Mouse (Mus musculus) hindbrain, embryonic 15.5 days (tissue): Measurements from ENCODE around the gene Tmem52b. TPM values are rescaled to one million over a fixed set of nuclear protein-coding genes. Genes with fewer than 3 reads are reported as not detected.

ENCODE experiments used
- ATAC-seq: fragments of 200-750 bp; cut with Nextera tagmentation; 2 replicates; pipeline ENCODE4 v1.8.0; 2017; ENCODE audit warnings: low read depth, moderate number of reproducible peaks, moderate TSS enrichment; ENCODE audit not compliant: low FRiP score
- H3K27ac ChIP-seq: fragments of 300-500 bp; sonication (generic); replicated peaks from 2 replicates; pipeline ENCODE4 v1.5.1; 2015; ENCODE audit warnings: mild to moderate bottlenecking, inconsistent platforms
- H3K27me3 ChIP-seq: fragments of 300-500 bp; sonication (generic); 2 replicates; pipeline ENCODE4 v1.6.1; 2015; ENCODE audit warnings: control low read depth, inconsistent platforms
- H3K36me3 ChIP-seq: fragments of 300-500 bp; sonication (generic); 2 replicates; pipeline ENCODE4 v1.6.1; 2015; ENCODE audit warnings: control low read depth, inconsistent platforms
- H3K4me1 ChIP-seq: fragments of 300-500 bp; sonication (generic); replicated peaks from 2 replicates; pipeline ENCODE4 v1.6.1; 2015; ENCODE audit warnings: control low read depth, inconsistent platforms
- H3K4me2 ChIP-seq: fragments of 300-500 bp; sonication (generic); 2 replicates; pipeline ENCODE4 v1.6.1; 2015; ENCODE audit warnings: moderate library complexity, mild to moderate bottlenecking, inconsistent platforms
- H3K4me3 ChIP-seq: fragments of 300-500 bp; sonication (generic); 2 replicates; pipeline ENCODE4 v1.5.1; 2015; ENCODE audit warnings: mild to moderate bottlenecking, inconsistent platforms
- H3K9ac ChIP-seq: fragments of 300-500 bp; sonication (generic); 2 replicates; pipeline ENCODE4 v1.6.1; 2015; ENCODE audit warnings: inconsistent platforms
- H3K9me3 ChIP-seq: fragments of 300-500 bp; sonication (generic); 2 replicates; pipeline ENCODE4 v1.6.1; 2016; ENCODE audit warnings: control low read depth, inconsistent platforms
- WGBS: fragments of 180-500 bp; shearing (Covaris S2); methylation state at CpG from one replicate; pipeline ENCODE4 v1.1.7; 2015; 5-methylcytosine and 5-hydroxymethylcytosine counted together
- polyA plus RNA-seq: library from polyadenylated mRNA; unstranded; fragments of >200 nt; fragmentation: Nextera tagmentation; extraction: Ambion mirVana; gene quantifications from 2 replicates; pipeline ENCODE4 v1.2.1, GENCODE M21; 2015

The Tmem52b gene
- polyA plus RNA-seq, 1 experiment from 2014 or later = not detected

GRCm38 (mm10) chr6:129512868-129513267, 513 bp downstream of the Tmem52b start:
- H3K9ac ChIP-seq = no peak overlapping the region
- ATAC-seq = no peak
- H3K4me2 ChIP-seq = no peak overlapping the region
- no peak overlapping the region for H3K4me3 ChIP-seq
- H3K36me3 ChIP-seq = no peaks in the 10 kb centered on the region
- H3K27ac ChIP-seq = no peak overlapping the region
- 78% methylated on average over 8 of the region's 8 CpGs for WGBS
- H3K4me1 ChIP-seq = no peaks in the 10 kb centered on the region
- H3K9me3 ChIP-seq = no peaks in the 10 kb centered on the region
- no peaks in the 10 kb centered on the region for H3K27me3 ChIP-seq

GRCm38 (mm10) chr6:129513409-129513808, 1.1 kb downstream of the Tmem52b start:
- Histone ChIP-seq H3K36me3 (no peaks in the 10 kb centered on the region), H3K4me1 (no peaks in the 10 kb centered on the region), H3K4me2 (no peak overlapping the region), H3K27ac (no peak overlapping the region), H3K4me3 (no peak overlapping the region), H3K9me3 (no peaks in the 10 kb centered on the region), H3K27me3 (no peaks in the 10 kb centered on the region), H3K9ac (no peak overlapping the region)
- ATAC-seq = no peak
- 90% methylated on average over 1 of the region's 1 CpGs for WGBS

- 75% methylated on average over 2 of the region's 2 CpGs for WGBS
- H3K36me3 ChIP-seq = no peaks in the 10 kb centered on the region
- no peaks in the 10 kb centered on the region for H3K4me1 ChIP-seq
- no peaks in the 10 kb centered on the region for H3K9me3 ChIP-seq
- H3K9ac ChIP-seq = no peak overlapping the region
- H3K27ac ChIP-seq = no peak overlapping the region
- no peaks in the 10 kb centered on the region for H3K27me3 ChIP-seq
- H3K4me2 ChIP-seq = no peak overlapping the region
- no peak for ATAC-seq
- H3K4me3 ChIP-seq = no peak overlapping the region
These were observed 2.0 kb downstream of the Tmem52b start for GRCm38 (mm10) chr6:129514376-129514775.

GRCm38 (mm10) chr6:129515068-129515467, 2.7 kb downstream of the Tmem52b start:
- 84% methylated on average over 3 of the region's 3 CpGs for WGBS

GRCm38 (mm10) chr6:129516388-129516787, 4.0 kb downstream of the Tmem52b start:
- Histone ChIP-seq H3K4me1 (no peaks in the 10 kb centered on the region), H3K9ac (no peak overlapping the region), H3K9me3 (no peaks in the 10 kb centered on the region), H3K36me3 (no peaks in the 10 kb centered on the region), H3K4me2 (no peak overlapping the region), H3K27me3 (no peaks in the 10 kb centered on the region), H3K27ac (no peak overlapping the region), H3K4me3 (no peak overlapping the region)
- no peak for ATAC-seq
- WGBS = 92% methylated on average over 10 of the region's 10 CpGs

More at GRCm38 (mm10) chr6:129515068-129515467, 2.7 kb downstream of the Tmem52b start:
- Histone ChIP-seq H3K27me3 (no peaks in the 10 kb centered on the region), H3K9me3 (no peaks in the 10 kb centered on the region), H3K36me3 (no peaks in the 10 kb centered on the region), H3K27ac (no peak overlapping the region), H3K4me3 (no peak overlapping the region), H3K4me1 (no peaks in the 10 kb centered on the region), H3K9ac (no peak overlapping the region), H3K4me2 (no peak overlapping the region)
- no peak for ATAC-seq

- WGBS = 42% methylated on average over 2 of the region's 2 CpGs
- H3K4me3 ChIP-seq = no peak overlapping the region
- no peaks in the 10 kb centered on the region for H3K9me3 ChIP-seq
- no peaks in the 10 kb centered on the region for H3K4me1 ChIP-seq
- H3K9ac ChIP-seq = no peak overlapping the region
- H3K27ac ChIP-seq = no peak overlapping the region
- H3K27me3 ChIP-seq = no peaks in the 10 kb centered on the region
- H3K36me3 ChIP-seq = no peaks in the 10 kb centered on the region
- ATAC-seq = peak; percentile 94
- H3K4me2 ChIP-seq = no peak overlapping the region
These were observed 5.5 kb downstream of the Tmem52b start for GRCm38 (mm10) chr6:129517752-129518408.

GRCm38 (mm10) chr6:129526069-129526468, 13.7 kb downstream of the Tmem52b start:
- Histone ChIP-seq H3K27ac (no peak overlapping the region), H3K4me2 (no peak overlapping the region), H3K9me3 (no peaks in the 10 kb centered on the region), H3K36me3 (no peaks in the 10 kb centered on the region), H3K27me3 (no peaks in the 10 kb centered on the region), H3K4me3 (no peak overlapping the region), H3K9ac (no peak overlapping the region), H3K4me1 (no peaks in the 10 kb centered on the region)
- ATAC-seq = no peak

- no peak overlapping the region for H3K27ac ChIP-seq
- 85% methylated on average over 2 of the region's 2 CpGs for WGBS
- no peak for ATAC-seq
- H3K4me3 ChIP-seq = no peak overlapping the region
- H3K9ac ChIP-seq = no peak overlapping the region
- H3K27me3 ChIP-seq = no peaks in the 10 kb centered on the region
- no peaks in the 10 kb centered on the region for H3K9me3 ChIP-seq
- no peaks in the 10 kb centered on the region for H3K36me3 ChIP-seq
- H3K4me1 ChIP-seq = peaks cover 4% of the 10 kb centered on the region
- H3K4me2 ChIP-seq = no peak overlapping the region
These were observed 15.1 kb downstream of the Tmem52b start for GRCm38 (mm10) chr6:129527416-129527815.

GRCm38 (mm10) chr6:129529605-129530004, 17.2 kb downstream of the Tmem52b start:
- no peak overlapping the region for H3K4me3 ChIP-seq
- ATAC-seq = no peak
- no peak overlapping the region for H3K27ac ChIP-seq
- H3K27me3 ChIP-seq = no peaks in the 10 kb centered on the region
- no peak overlapping the region for H3K4me2 ChIP-seq
- H3K36me3 ChIP-seq = no peaks in the 10 kb centered on the region
- WGBS = 91% methylated on average over 1 of the region's 1 CpGs
- H3K9me3 ChIP-seq = no peaks in the 10 kb centered on the region
- H3K4me1 ChIP-seq = peaks cover 9% of the 10 kb centered on the region
- no peak overlapping the region for H3K9ac ChIP-seq

- ATAC-seq = no peak
- H3K4me3 ChIP-seq = no peak overlapping the region
These were observed 17.9 kb downstream of the Tmem52b start for GRCm38 (mm10) chr6:129530261-129530660.

GRCm38 (mm10) chr6:129532556-129532941, 20.2 kb downstream of the Tmem52b start:
- no peaks in the 10 kb centered on the region for H3K9me3 ChIP-seq
- peak overlapping the region; percentile 75 for H3K4me2 ChIP-seq
- peaks cover 3% of the 10 kb centered on the region; the same call in 1 of the 2 replicates for H3K36me3 ChIP-seq
- H3K27ac ChIP-seq = peak overlapping the region; percentile 85
- H3K4me1 ChIP-seq = peaks cover 33% of the 10 kb centered on the region
- peak overlapping the region; percentile 93 for H3K9ac ChIP-seq
- H3K27me3 ChIP-seq = no peaks in the 10 kb centered on the region
- H3K4me3 ChIP-seq = peak overlapping the region; percentile 96
- WGBS = 31% methylated on average over 7 of the region's 7 CpGs
- peak; percentile 42 for ATAC-seq

More at GRCm38 (mm10) chr6:129530261-129530660, 17.9 kb downstream of the Tmem52b start:
- no peak overlapping the region for H3K27ac ChIP-seq
- H3K36me3 ChIP-seq = no peaks in the 10 kb centered on the region
- peaks cover 16% of the 10 kb centered on the region for H3K4me1 ChIP-seq
- H3K27me3 ChIP-seq = no peaks in the 10 kb centered on the region
- no peak overlapping the region for H3K4me2 ChIP-seq
- no peak overlapping the region for H3K9ac ChIP-seq
- H3K9me3 ChIP-seq = no peaks in the 10 kb centered on the region

- H3K9me3 ChIP-seq = no peaks in the 10 kb centered on the region
- H3K4me1 ChIP-seq = peaks cover 33% of the 10 kb centered on the region
- ATAC-seq = peak; percentile 85
- H3K36me3 ChIP-seq = peaks cover 5% of the 10 kb centered on the region
- no peaks in the 10 kb centered on the region for H3K27me3 ChIP-seq
- peak within 1 kb of the TSS; percentile 93 for H3K9ac ChIP-seq
- peak within 1 kb of the TSS; percentile 75 for H3K4me2 ChIP-seq
- peak within 1 kb of the TSS; percentile 96 for H3K4me3 ChIP-seq
- peak within 1 kb of the TSS; percentile 85 for H3K27ac ChIP-seq
- under 1% methylated on average over 55 of the region's 55 CpGs for WGBS
These were observed 20.8 kb downstream of the Tmem52b start, which contains the start of gene Gabarapl1 for GRCm38 (mm10) chr6:129532942-129533860. TSS of gene Gabarapl1 (plus strand) at chr6:129533160.
